Mouse (Mus musculus): ENCODE measurements around the gene Tnfrsf21. TPM values are rescaled to one million over a fixed set of nuclear protein-coding genes. Genes with fewer than 3 reads are reported as not detected.

Tnfrsf21 gene
- polyA plus RNA-seq (2012; rRNA removed) = 24.5 and 26.7 TPM in 2 replicates

DNA sequence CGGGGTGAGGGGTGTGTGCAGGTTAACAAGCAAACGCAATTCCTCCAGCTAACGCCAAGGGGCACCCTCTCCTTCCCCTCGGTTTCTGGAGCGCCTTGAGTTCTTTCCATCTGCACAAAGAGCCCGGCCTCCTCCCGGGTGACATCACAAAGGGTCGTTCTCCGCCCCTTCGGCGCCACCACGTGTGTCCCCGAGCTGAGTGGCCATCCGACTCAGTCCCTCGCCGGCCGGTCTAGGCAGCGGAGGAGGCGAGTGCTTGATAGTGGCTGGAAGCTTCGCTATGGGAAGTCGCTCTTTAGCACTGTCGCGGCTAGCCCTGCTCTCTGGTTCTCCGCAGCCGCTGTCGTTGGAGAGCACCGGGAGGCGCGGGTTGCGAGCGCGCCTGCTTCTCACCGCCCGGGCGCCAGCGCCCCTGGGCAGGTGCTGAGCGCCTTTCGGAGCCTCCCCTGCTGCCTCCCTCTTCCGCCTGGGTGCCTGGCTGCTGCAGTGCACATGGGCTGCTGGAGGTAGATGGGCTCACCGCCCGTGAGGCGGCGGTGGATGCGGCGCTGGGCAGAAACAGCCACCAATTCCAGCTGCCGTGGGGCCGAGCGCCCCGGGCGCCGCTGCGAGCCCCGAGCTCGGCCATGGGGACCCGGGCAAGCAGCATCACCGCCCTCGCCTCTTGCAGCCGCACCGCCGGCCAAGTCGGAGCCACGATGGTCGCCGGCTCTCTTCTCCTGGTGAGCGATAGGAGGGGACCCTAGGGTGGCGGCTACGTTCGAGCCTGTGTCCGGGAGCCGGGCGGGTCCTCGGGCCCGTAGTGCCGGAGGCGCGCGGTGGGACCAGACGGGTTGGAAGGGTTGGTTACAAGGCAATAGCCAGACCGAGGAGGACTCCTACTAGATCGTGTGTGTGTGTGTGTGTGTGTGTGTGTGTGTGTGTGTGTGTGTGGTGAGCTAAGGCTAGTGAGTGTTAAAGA lies at the start of gene Tnfrsf21:
Gene Tnfrsf21, plus strand, starts transcription at position 185 of the 961 bp plus-strand sequence.

Other genes with a start within 250 kb of the Tnfrsf21 start
- gene Cd2ap, start 139.9 kb upstream of the Tnfrsf21 start, polyA plus RNA-seq (2012; rRNA removed) = 12.3 and 33.3 TPM in 2 replicates